Mouse (Mus musculus) B cell, adult 2 months (primary cell): ENCODE measurements at regions not wholly inside any gene's neighbourhood (a gene's known extent, or its start where the extent isn't known, plus 50 kb on each side); places are given as distances from the start of the nearest gene placed in this dataset.

Source experiments
- DNase-seq, 2 experiments: peaks; one replicate each; pipeline ENCODE4 v3.0.0; 2022

GRCm38 (mm10) chr14:120669665-120670064 is 191.4 kb downstream of the Rap2a start:
- DNase-seq: no peak

- DNase-seq: no peak
Measured at GRCm38 (mm10) chr14:120675752-120676151, 197.5 kb downstream of the Rap2a start.

- DNase-seq: no peak
Measured at GRCm38 (mm10) chr14:120678533-120678932, 200.3 kb downstream of the Rap2a start.

- no peak for DNase-seq
Measured at GRCm38 (mm10) chr14:120679072-120679471, 200.8 kb downstream of the Rap2a start.

GRCm38 (mm10) chr14:120680272-120680671 is 202.0 kb downstream of the Rap2a start:
- no peak for DNase-seq

GRCm38 (mm10) chr14:120685263-120685662 is 207.0 kb downstream of the Rap2a start:
- DNase-seq: no peak

- DNase-seq: peak; percentile 17 to 23
Measured at GRCm38 (mm10) chr14:120685877-120686276, 207.6 kb downstream of the Rap2a start.

GRCm38 (mm10) chr14:120686751-120687150 is 208.5 kb downstream of the Rap2a start:
- DNase-seq: no peak

GRCm38 (mm10) chr14:120699378-120699777 is 211.6 kb upstream of the Ipo5 start:
- DNase-seq: no peak

GRCm38 (mm10) chr14:120705301-120705801 is 205.7 kb upstream of the Ipo5 start:
- no peak for DNase-seq

GRCm38 (mm10) chr14:120710782-120711181 is 200.2 kb upstream of the Ipo5 start:
- no peak for DNase-seq

GRCm38 (mm10) chr14:120720464-120721445 is 190.3 kb upstream of the Ipo5 start:
- DNase-seq: no peak

- no peak for DNase-seq
Measured at GRCm38 (mm10) chr14:120721593-120722461, 189.2 kb upstream of the Ipo5 start.

GRCm38 (mm10) chr14:120722546-120723112 is 188.4 kb upstream of the Ipo5 start:
- DNase-seq: no peak

- no peak for DNase-seq
Measured at GRCm38 (mm10) chr14:120728107-120728506, 182.9 kb upstream of the Ipo5 start.

GRCm38 (mm10) chr14:120730226-120730625 is 180.8 kb upstream of the Ipo5 start:
- DNase-seq: no peak

GRCm38 (mm10) chr14:120731679-120732281 is 179.2 kb upstream of the Ipo5 start:
- DNase-seq: no peak

GRCm38 (mm10) chr14:120732400-120733138 is 178.5 kb upstream of the Ipo5 start:
- no peak for DNase-seq

- DNase-seq: no peak
Measured at GRCm38 (mm10) chr14:120741492-120742054, 169.5 kb upstream of the Ipo5 start.

GRCm38 (mm10) chr14:120754011-120754410 is 157.0 kb upstream of the Ipo5 start:
- no peak for DNase-seq

GRCm38 (mm10) chr14:120755389-120755788 is 155.6 kb upstream of the Ipo5 start:
- DNase-seq: no peak
